Comparison of ENCODE assay signal across 7 mouse cellular contexts in the genomic region with DNA sequence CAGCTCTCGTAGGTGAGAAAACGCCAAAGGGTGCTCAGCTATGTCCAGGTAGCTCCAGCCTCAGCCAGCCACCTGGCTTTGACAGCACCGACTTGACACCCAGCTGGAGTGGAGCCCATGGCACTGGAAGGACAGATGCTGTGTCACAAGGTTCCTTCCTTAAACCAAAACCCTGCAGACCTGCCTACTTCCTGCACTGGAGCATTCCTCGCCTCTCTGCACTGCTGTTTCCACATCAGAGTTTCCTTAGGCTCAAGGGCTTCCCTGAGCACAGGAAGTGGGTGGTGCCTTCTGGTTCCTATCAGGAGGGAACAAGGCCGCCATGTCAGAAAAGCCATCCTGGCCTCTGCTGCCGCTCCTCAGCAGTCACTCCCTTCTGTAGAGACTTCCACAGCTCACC. TPM values are rescaled to one million over a fixed set of nuclear protein-coding genes. Genes with fewer than 3 reads are reported as not detected.
DNase-seq lines count a peak whose midpoint lies in the region; ATAC-seq and TF ChIP-seq lines count a peak whose summit lies in the region.

No protein-coding gene starts in this region.

- no peak overlapping the region for H3K4me2 ChIP-seq in liver, postnatal 0 days (ENCODE audit: low read depth, low read length)

- H3K4me1 ChIP-seq in liver, postnatal 0 days (ENCODE audit: insufficient read depth) = peaks cover 33% of the 10 kb centered on the region

- no peak; the same call in 1 of the 2 replicates for TF ChIP-seq EP300 in liver, postnatal 0 days (IDR thresholded peaks at IDR 0.05; ENCODE audit: low read depth)

- 0 out of 2 replicates have a peak overlapping the region, but pooled peaks have one; percentile 26 for H3K27ac ChIP-seq in liver, postnatal 0 days (ENCODE audit: low read depth)

- peak; percentile 67 for ATAC-seq in CD4-positive, CD25-positive, alpha-beta regulatory T cell, adult 4 months
- peak; percentile 71 for ATAC-seq in activated CD4-positive, CD25-positive, alpha-beta regulatory T cell, adult 4 months
- peak; percentile 71 for ATAC-seq in liver, postnatal 0 days

- H3K9ac ChIP-seq in liver, postnatal 0 days (replicated peaks) = no peak overlapping the region

- no peak for TF ChIP-seq CTCF in liver, postnatal 0 days (IDR thresholded peaks at IDR 0.05; ENCODE audit: low read depth)

- H3K27me3 ChIP-seq in liver, postnatal 0 days (ENCODE audit: insufficient read depth, low read length) = no peaks in the 10 kb centered on the region

- peak; percentile 36 to 39 for DNase-seq in heart, postnatal 14 days
- DNase-seq in liver, postnatal 0 days = peak; percentile 23
- peak; percentile 40 for DNase-seq in thymus, postnatal 4 days
- DNase-seq in right cerebral cortex, postnatal 25 days = no peak
- DNase-seq in urinary bladder, adult 18-20 months (ENCODE audit: low spot score in 2 of 2) = no peak

- H3K4me3 ChIP-seq in liver, postnatal 0 days (ENCODE audit: low read depth, low read length) = no peak overlapping the region

- WGBS in liver, postnatal 0 days (ENCODE audit: insufficient replicate concordance) = 35% methylated on average over 6 of the region's 6 CpGs

- H3K9me3 ChIP-seq in liver, postnatal 0 days (ENCODE audit: low read length) = no peaks in the 10 kb centered on the region

- intact Hi-C loops in heart, postnatal 14 days (cut with DNase I) = no loop called here

- H3K36me3 ChIP-seq in liver, postnatal 0 days (replicated peaks; ENCODE audit: insufficient read depth, low read length) = no peaks in the 10 kb centered on the region

RNA-seq across cellular contexts. Expression of a gene that starts 51.3 kb away (rescaled TPM):
- polyA plus RNA-seq in CD4-positive, CD25-positive, alpha-beta regulatory T cell, adult 4 months (2017; shearing (Covaris generic)) = 1 to 10 TPM; 2.8 to 3.0 TPM
- 1 to 10 TPM; 1.3 to 2.2 TPM for polyA plus RNA-seq in activated CD4-positive, CD25-positive, alpha-beta regulatory T cell, adult 4 months (2017; shearing (Covaris generic))
- 10 to 100 TPM; 46.6 to 48.3 TPM for total RNA-seq in heart, postnatal 14 days (2021)
- 0.44 and 0.47 TPM in 2 replicates for polyA plus RNA-seq in liver, postnatal 0 days (2015; fragmentation: Nextera tagmentation; extraction: Ambion mirVana)

Comparison
In these comparisons a context has a peak if more than half of its experiments do, and no peak if none do; other contexts are left out.
1. DNase-seq: peak in heart, postnatal 14 days (2 of 2), liver, postnatal 0 days (single experiment) and thymus, postnatal 4 days (single experiment); none in right cerebral cortex, postnatal 25 days (single experiment) and urinary bladder, adult 18-20 months (0 of 2).
2. Peak in every context shown above with its lines, with median percentiles within 50 percentile points of each other: ATAC-seq.